Mouse (Mus musculus) lung, adult 2 months (tissue): ENCODE results near the gene Ifi202b. TPM values are rescaled to one million over a fixed set of nuclear protein-coding genes. Genes with fewer than 3 reads are reported as not detected.
"Not testable (repeated sequence)": the region's sequence is repeated elsewhere in the genome, so short reads cannot be mapped to it uniquely, and the experiment has no call there.

Experiments used
- DNase-seq: peaks from one replicate; pipeline ENCODE4 v3.0.0; 2022
- H3K4me1 ChIP-seq: fragments of 200-500 bp; 2 replicates; pipeline ENCODE4 v1.6.1; 2011; ENCODE audit warnings: low read length; ENCODE audit not compliant: control insufficient read depth, insufficient read depth
- H3K4me3 ChIP-seq: fragments of 200-500 bp; replicated peaks from 2 replicates; pipeline ENCODE3; 2011; ENCODE audit warnings: low read depth, mild to moderate bottlenecking, control low read depth, low read length; ENCODE audit errors: extremely low read depth
- CTCF ChIP-seq: fragments of 200-500 bp; IDR thresholded peaks from 2 replicates; pipeline ENCODE4 v1.5.1; 2011; ENCODE audit warnings: mild to moderate bottlenecking, low read length, control low read depth; ENCODE audit not compliant: insufficient read depth
- POLR2A ChIP-seq: fragments of 200-500 bp; IDR thresholded peaks from 2 replicates; pipeline ENCODE4 v1.6.1; 2011; ENCODE audit warnings: low read depth, mild to moderate bottlenecking, control low read depth, low read length, borderline replicate concordance; ENCODE audit errors: extremely low read depth
- WGBS: fragments of 180-500 bp; shearing (Covaris S2); methylation state at CpG from one replicate; pipeline ENCODE4 v1.1.7; 2018; 5-methylcytosine and 5-hydroxymethylcytosine counted together
- polyA plus RNA-seq: library from polyadenylated mRNA; depleted of rRNA; stranded (reverse); fragments of >200 nt; gene quantifications from 2 replicates; pipeline ENCODE4 v1.2.3, GENCODE M21; 2012; rRNA removed

Ifi202b gene
- 0.17 TPM in 1 of 2 replicates, not detected in the other for polyA plus RNA-seq

GRCm38 (mm10) chr1:173982694-173983305 is at the start of gene Ifi202b:
Gene Ifi202b, minus strand, starts transcription at chr1:173982744.
- DNase-seq = not testable (repeated sequence)
- WGBS = 73% methylated on average over 6 of the region's 6 CpGs

GRCm38 (mm10) chr1:174031698-174032097 is 49.2 kb upstream of the Ifi202b start, which contains the start of gene Ifi205:
Gene Ifi205, minus strand, starts transcription at chr1:174031810.
- Histone ChIP-seq H3K4me1 (no peaks in the 10 kb centered on the region), H3K4me3 (no peak within 1 kb of the TSS)
- DNase-seq = no peak
- TF ChIP-seq CTCF = no peak
- WGBS = 23% methylated on average over 1 of the region's 1 CpGs

More at GRCm38 (mm10) chr1:173982694-173983305, at the start of gene Ifi202b:
- H3K4me3 ChIP-seq, H3K4me1 ChIP-seq: not testable (repeated sequence)

GRCm38 (mm10) chr1:174007050-174007449 is 24.5 kb upstream of the Ifi202b start:
- not testable (repeated sequence) for H3K4me3 ChIP-seq, DNase-seq, H3K4me1 ChIP-seq

- DNase-seq, H3K4me3 ChIP-seq, H3K4me1 ChIP-seq: not testable (repeated sequence)
- WGBS = 47% methylated on average over 2 of the region's 3 CpGs
Observed at GRCm38 (mm10) chr1:174004352-174005109, 22.0 kb upstream of the Ifi202b start.

DNA sequence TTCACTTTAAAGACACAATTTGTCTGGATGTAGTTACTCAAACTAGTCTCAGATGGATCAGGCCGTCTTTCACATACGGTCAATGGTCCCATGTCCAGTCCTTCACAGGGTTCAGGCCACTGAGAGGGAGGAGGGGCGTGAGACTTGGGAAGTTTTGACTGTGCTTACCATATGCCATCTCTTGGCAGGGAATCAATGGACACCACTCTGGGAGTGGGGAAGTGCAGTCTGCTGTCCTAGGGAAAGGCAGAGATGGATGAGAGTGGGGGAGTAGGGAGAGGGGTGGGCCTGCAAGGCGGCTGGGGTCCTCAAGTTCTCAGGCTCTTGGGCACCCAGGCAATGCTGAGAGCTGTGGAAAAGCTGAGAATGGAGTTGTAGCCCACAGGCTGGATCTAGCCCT is 12.5 kb upstream of the Ifi202b start:
- TF ChIP-seq CTCF (no peak), POLR2A (no peak)
- Histone ChIP-seq H3K4me3 (no peak overlapping the region), H3K4me1 (no peaks in the 10 kb centered on the region)
- DNase-seq = no peak
- WGBS = 71% methylated on average over 4 of the region's 4 CpGs

GRCm38 (mm10) chr1:173981038-173981437 is 1.5 kb downstream of the Ifi202b start:
- H3K4me1 ChIP-seq, DNase-seq, H3K4me3 ChIP-seq: not testable (repeated sequence)
- WGBS = 25% methylated on average over 3 of the region's 3 CpGs

- no peak for DNase-seq
Observed at GRCm38 (mm10) chr1:173977622-173978021, 4.9 kb downstream of the Ifi202b start.

GRCm38 (mm10) chr1:173973111-173973510 is 9.4 kb downstream of the Ifi202b start:
- no peak overlapping the region for H3K4me3 ChIP-seq
- TF ChIP-seq CTCF (no peak), POLR2A (no peak)
- no peak for DNase-seq

More at GRCm38 (mm10) chr1:173977622-173978021, 4.9 kb downstream of the Ifi202b start:
- H3K4me3 ChIP-seq = no peak overlapping the region
- TF ChIP-seq POLR2A (no peak), CTCF (no peak)
- no peaks in the 10 kb centered on the region for H3K4me1 ChIP-seq

GRCm38 (mm10) chr1:173961491-173961890 is 21.1 kb downstream of the Ifi202b start:
- DNase-seq, H3K4me1 ChIP-seq, H3K4me3 ChIP-seq: not testable (repeated sequence)
- 57% methylated on average over 1 of the region's 1 CpGs for WGBS

More at GRCm38 (mm10) chr1:173973111-173973510, 9.4 kb downstream of the Ifi202b start:
- H3K4me1 ChIP-seq = no peaks in the 10 kb centered on the region

DNA sequence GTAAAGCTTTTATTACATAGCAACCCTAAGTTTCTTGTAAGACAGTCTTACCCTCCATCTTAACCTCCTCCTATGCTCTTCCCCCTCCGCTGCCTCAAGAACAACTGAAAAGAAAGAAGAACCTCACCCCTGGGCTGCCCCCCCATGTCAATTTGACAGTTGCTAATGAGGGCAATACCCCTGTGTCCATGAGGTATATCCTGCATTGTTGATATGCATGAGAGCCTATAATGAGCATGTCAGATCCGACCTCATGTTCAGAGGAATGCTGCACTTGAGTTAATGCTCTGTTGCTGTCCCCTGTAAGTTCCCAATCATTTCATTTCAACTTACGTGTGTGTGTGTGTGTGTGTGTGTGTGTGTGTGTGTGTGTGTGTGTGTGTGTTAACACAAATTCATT is 22.5 kb downstream of the Ifi202b start:
- H3K4me3 ChIP-seq, DNase-seq, H3K4me1 ChIP-seq: not testable (repeated sequence)
- WGBS = 61% methylated on average over 3 of the region's 3 CpGs

DNA sequence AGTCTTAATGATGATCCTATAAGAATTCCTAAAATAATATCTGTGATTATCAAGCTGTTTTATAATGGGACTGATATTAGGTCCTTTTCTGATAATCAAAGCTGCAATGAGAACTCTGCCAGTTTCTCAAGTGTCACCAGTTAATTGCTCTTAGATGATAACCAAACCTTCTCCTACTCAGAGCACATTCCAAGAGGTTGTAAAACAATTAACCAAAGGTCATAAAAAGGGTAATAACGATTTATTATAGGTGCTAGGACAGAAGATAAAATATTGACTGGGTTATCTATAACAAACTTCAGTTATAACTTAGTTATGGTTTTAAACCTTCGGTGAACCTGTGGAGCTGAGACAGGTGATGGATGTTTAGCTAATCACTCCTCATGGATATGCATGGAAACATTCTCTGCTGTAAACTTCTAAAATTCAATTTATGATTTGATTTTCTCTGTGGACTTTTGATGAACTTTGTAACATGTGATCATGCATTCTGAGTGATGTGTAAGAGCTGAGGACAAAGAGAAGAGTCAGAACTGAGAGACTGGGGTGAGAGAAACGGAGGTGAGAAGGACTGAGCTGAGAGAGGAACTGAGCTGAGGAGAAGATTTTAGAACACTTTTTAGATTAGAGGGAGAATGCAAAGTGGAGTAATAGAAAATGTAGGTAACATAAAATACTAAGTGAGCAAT is 26.6 kb downstream of the Ifi202b start:
- not testable (repeated sequence) for H3K4me3 ChIP-seq, H3K4me1 ChIP-seq, DNase-seq
- WGBS = 51% methylated on average over 3 of the region's 3 CpGs
